Mouse (Mus musculus) intestine, embryonic 14.5 days (tissue): Measurements from ENCODE around the gene Txndc11. TPM values are rescaled to one million over a fixed set of nuclear protein-coding genes. Genes with fewer than 3 reads are reported as not detected.
A peak's percentile ranks its signal among the peaks of the same experiment; 100 is the strongest.

Source experiments
- ATAC-seq: fragments of 200-750 bp; cut with Nextera tagmentation; replicated peaks from 2 replicates; pipeline ENCODE4 v1.8.0; 2017; ENCODE audit warnings: low read depth, moderate number of reproducible peaks, moderate TSS enrichment, moderate library complexity; ENCODE audit not compliant: low FRiP score, low TSS enrichment
- DNase-seq: peaks from one replicate; pipeline ENCODE4 v3.0.0-alpha.2; 2018; ENCODE audit warnings: low spot score
- H3K27ac ChIP-seq: fragments of 300-500 bp; sonication (generic); 2 replicates; pipeline ENCODE4 v1.5.1; 2014; ENCODE audit warnings: low read depth, mild to moderate bottlenecking, control low read depth
- H3K27me3 ChIP-seq: fragments of 300-500 bp; sonication (generic); replicated peaks from 2 replicates; pipeline ENCODE4 v1.6.1; 2014; ENCODE audit warnings: low read length, control low read depth; ENCODE audit not compliant: control insufficient read depth, insufficient read depth
- H3K36me3 ChIP-seq: fragments of 300-500 bp; sonication (generic); 2 replicates; pipeline ENCODE4 v1.6.1; 2014; ENCODE audit warnings: low read length, control low read depth; ENCODE audit not compliant: control insufficient read depth, insufficient read depth
- H3K4me1 ChIP-seq: fragments of 300-500 bp; sonication (generic); replicated peaks from 2 replicates; pipeline ENCODE4 v1.6.1; 2014; ENCODE audit warnings: low read length, control low read depth, mixed read lengths; ENCODE audit not compliant: control insufficient read depth, insufficient read depth
- H3K4me2 ChIP-seq: fragments of 300-500 bp; sonication (generic); 2 replicates; pipeline ENCODE4 v1.6.1; 2014; ENCODE audit warnings: low read length
- H3K4me3 ChIP-seq: fragments of 300-500 bp; sonication (generic); 2 replicates; pipeline ENCODE4 v1.5.1; 2014; ENCODE audit warnings: low read depth, low read length, control low read depth, mixed read lengths
- H3K9ac ChIP-seq: fragments of 300-500 bp; sonication (generic); 2 replicates; pipeline ENCODE4 v1.6.1; 2014; ENCODE audit warnings: mild to moderate bottlenecking, low read length
- H3K9me3 ChIP-seq: fragments of 300-500 bp; sonication (generic); 2 replicates; pipeline ENCODE4 v1.6.1; 2016; ENCODE audit warnings: low read length, control low read depth; ENCODE audit not compliant: control insufficient read depth
- WGBS: fragments of 180-500 bp; shearing (Covaris S2); extraction: QIAGEN DNeasy Blood & Tissue Kit; methylation state at CpG from one replicate; pipeline ENCODE4 v1.1.7; 2014; 5-methylcytosine and 5-hydroxymethylcytosine counted together
- polyA plus RNA-seq: library from polyadenylated mRNA; unstranded; fragments of >200 nt; fragmentation: Nextera tagmentation; extraction: Ambion mirVana; gene quantifications from 2 replicates; pipeline ENCODE4 v1.2.1, GENCODE M21; 2014

Txndc11 gene
- polyA plus RNA-seq, 1 experiment from 2014 or later, result 39.2 TPM

- no peak for ATAC-seq
- no peak for DNase-seq
Measured at GRCm38 (mm10) chr16:11050226-11050625, 84.2 kb downstream of the Txndc11 start.

GRCm38 (mm10) chr16:11047130-11047529 lies 87.3 kb downstream of the Txndc11 start:
- Histone ChIP-seq H3K27me3 (no peaks in the 10 kb centered on the region), H3K4me2 (no peak overlapping the region), H3K4me1 (no peaks in the 10 kb centered on the region), H3K9me3 (no peaks in the 10 kb centered on the region), H3K9ac (no peak overlapping the region), H3K36me3 (no peaks in the 10 kb centered on the region), H3K27ac (no peak overlapping the region), H3K4me3 (no peak overlapping the region)
- DNase-seq, result no peak
- ATAC-seq, result no peak
- 82% methylated on average over 7 of the region's 7 CpGs for WGBS

More at GRCm38 (mm10) chr16:11050226-11050625, 84.2 kb downstream of the Txndc11 start:
- H3K4me1 ChIP-seq, result no peaks in the 10 kb centered on the region
- H3K9me3 ChIP-seq, result no peaks in the 10 kb centered on the region
- H3K27me3 ChIP-seq, result no peaks in the 10 kb centered on the region
- no peak overlapping the region for H3K4me3 ChIP-seq
- no peaks in the 10 kb centered on the region for H3K36me3 ChIP-seq
- H3K9ac ChIP-seq, result no peak overlapping the region
- no peak overlapping the region for H3K27ac ChIP-seq
- H3K4me2 ChIP-seq, result no peak overlapping the region
- 85% methylated on average over 2 of the region's 2 CpGs for WGBS

GRCm38 (mm10) chr16:11046437-11046836 lies 88.0 kb downstream of the Txndc11 start:
- H3K4me1 ChIP-seq, result no peaks in the 10 kb centered on the region
- no peak overlapping the region for H3K9ac ChIP-seq
- no peak overlapping the region for H3K4me3 ChIP-seq
- no peaks in the 10 kb centered on the region for H3K36me3 ChIP-seq
- DNase-seq (no peak), ATAC-seq (no peak)
- no peak overlapping the region for H3K27ac ChIP-seq
- H3K4me2 ChIP-seq, result no peak overlapping the region
- WGBS, result 80% methylated on average over 7 of the region's 7 CpGs
- no peaks in the 10 kb centered on the region for H3K27me3 ChIP-seq
- no peaks in the 10 kb centered on the region for H3K9me3 ChIP-seq

- no peak overlapping the region for H3K4me2 ChIP-seq
- WGBS, result 77% methylated on average over 5 of the region's 5 CpGs
- H3K9me3 ChIP-seq, result no peaks in the 10 kb centered on the region
- no peak for DNase-seq
- no peak overlapping the region for H3K27ac ChIP-seq
- no peak overlapping the region for H3K4me3 ChIP-seq
- no peaks in the 10 kb centered on the region for H3K27me3 ChIP-seq
- H3K36me3 ChIP-seq, result no peaks in the 10 kb centered on the region
- no peak for ATAC-seq
- H3K4me1 ChIP-seq, result no peaks in the 10 kb centered on the region
- H3K9ac ChIP-seq, result no peak overlapping the region
Measured at GRCm38 (mm10) chr16:11043239-11043638, 91.2 kb downstream of the Txndc11 start.

GRCm38 (mm10) chr16:11040603-11041002 lies 93.8 kb downstream of the Txndc11 start:
- DNase-seq (no peak), ATAC-seq (no peak)
- WGBS, result 80% methylated on average over 2 of the region's 2 CpGs
- no peaks in the 10 kb centered on the region for H3K27me3 ChIP-seq
- no peak overlapping the region for H3K4me3 ChIP-seq
- H3K4me2 ChIP-seq, result no peak overlapping the region
- no peaks in the 10 kb centered on the region for H3K4me1 ChIP-seq
- H3K9ac ChIP-seq, result no peak overlapping the region
- no peaks in the 10 kb centered on the region for H3K36me3 ChIP-seq
- no peaks in the 10 kb centered on the region for H3K9me3 ChIP-seq
- no peak overlapping the region for H3K27ac ChIP-seq

- H3K27ac ChIP-seq, result no peak overlapping the region
- DNase-seq (peak; percentile 92), ATAC-seq (peak; percentile 57)
- no peak overlapping the region for H3K4me2 ChIP-seq
- H3K9ac ChIP-seq, result no peak overlapping the region
- no peaks in the 10 kb centered on the region for H3K9me3 ChIP-seq
- no peaks in the 10 kb centered on the region for H3K36me3 ChIP-seq
- no peaks in the 10 kb centered on the region for H3K4me1 ChIP-seq
- 25% methylated on average over 15 of the region's 15 CpGs for WGBS
- H3K27me3 ChIP-seq, result no peaks in the 10 kb centered on the region
- H3K4me3 ChIP-seq, result no peak overlapping the region
Measured at GRCm38 (mm10) chr16:11035790-11036431, 98.5 kb downstream of the Txndc11 start.

- Histone ChIP-seq H3K27ac (no peak overlapping the region), H3K4me1 (no peaks in the 10 kb centered on the region), H3K4me3 (no peak overlapping the region), H3K4me2 (no peak overlapping the region), H3K9me3 (no peaks in the 10 kb centered on the region), H3K9ac (no peak overlapping the region), H3K27me3 (no peaks in the 10 kb centered on the region), H3K36me3 (no peaks in the 10 kb centered on the region)
- DNase-seq (no peak), ATAC-seq (no peak)
- WGBS, result 83% methylated on average over 9 of the region's 9 CpGs
Measured at GRCm38 (mm10) chr16:11035273-11035672, 99.2 kb downstream of the Txndc11 start.

- peak; percentile 91 for DNase-seq
- peak; percentile 58; the same call in 1 of the 2 replicates for ATAC-seq
- no peaks in the 10 kb centered on the region for H3K9me3 ChIP-seq
- H3K4me3 ChIP-seq, result no peak overlapping the region
- no peaks in the 10 kb centered on the region for H3K27me3 ChIP-seq
- H3K27ac ChIP-seq, result no peak overlapping the region
- 2% methylated on average over 4 of the region's 4 CpGs for WGBS
- no peaks in the 10 kb centered on the region for H3K36me3 ChIP-seq
- H3K4me2 ChIP-seq, result no peak overlapping the region
- no peak overlapping the region for H3K9ac ChIP-seq
- H3K4me1 ChIP-seq, result no peaks in the 10 kb centered on the region
Measured at GRCm38 (mm10) chr16:11034193-11034803, 100.2 kb downstream of the Txndc11 start.

GRCm38 (mm10) chr16:11031320-11031719 lies 103.1 kb downstream of the Txndc11 start:
- DNase-seq (no peak), ATAC-seq (no peak)
- H3K9ac ChIP-seq, result no peak overlapping the region
- WGBS, result 40% methylated on average over 3 of the region's 3 CpGs
- H3K27me3 ChIP-seq, result no peaks in the 10 kb centered on the region
- H3K9me3 ChIP-seq, result no peaks in the 10 kb centered on the region
- no peak overlapping the region for H3K27ac ChIP-seq
- no peaks in the 10 kb centered on the region for H3K4me1 ChIP-seq
- no peak overlapping the region for H3K4me2 ChIP-seq
- no peak overlapping the region for H3K4me3 ChIP-seq
- no peaks in the 10 kb centered on the region for H3K36me3 ChIP-seq
